Mouse (Mus musculus) cortical plate, adult 2 months (tissue): ENCODE measurements at regions not wholly inside any gene's neighbourhood (a gene's known extent, or its start where the extent isn't known, plus 50 kb on each side); places are given as distances from the start of the nearest gene placed in this dataset.

ENCODE experiments used
- CTCF ChIP-seq: fragments of 200-500 bp; IDR thresholded peaks from 2 replicates; pipeline ENCODE4 v1.5.1; 2011; ENCODE audit warnings: mild to moderate bottlenecking, control low read depth, low read length; ENCODE audit not compliant: insufficient read depth; ENCODE audit errors: extremely low read depth
- POLR2A ChIP-seq: fragments of 200-500 bp; IDR thresholded peaks from 2 replicates; pipeline ENCODE4 v1.6.1; 2011; ENCODE audit warnings: mild to moderate bottlenecking, low read length, control low read depth; ENCODE audit not compliant: insufficient read depth; ENCODE audit errors: extremely low read depth

GRCm38 (mm10) chr17:88336140-88336769 lies 104.3 kb upstream of the Foxn2 start:
- TF ChIP-seq POLR2A (no peak), CTCF (no peak)
